Mouse (Mus musculus) erythroblast, adult 5-6 weeks (primary cell): Measurements from ENCODE around the gene Shisa5. TPM values are rescaled to one million over a fixed set of nuclear protein-coding genes. Genes with fewer than 3 reads are reported as not detected.

ENCODE experiments used
- ATAC-seq: replicated peaks from 2 replicates; pipeline ENCODE4 v1.8.0; 2016; ENCODE audit warnings: moderate number of reproducible peaks, mild to moderate bottlenecking, moderate TSS enrichment, inconsistent platforms; ENCODE audit not compliant: poor library complexity, low FRiP score, severe bottlenecking
- total RNA-seq, 2 experiments: library from RNA; stranded (forward) in 1 of 2; stranded (reverse) in 1 of 2; fragments of 150-400 nt in 1 of 2; fragments of 200-764, 138-1000 nt in 1 of 2; gene quantifications; 2 replicates each; pipeline versions ENCODE4 v1.2.3 to v1.2.4; 2015 to 2017; ENCODE audit warnings: low replicate concordance in 2 of 2

The Shisa5 gene
- total RNA-seq, 2 experiments from 2014 or later = 14.6 to 51.4 TPM

- no peak for ATAC-seq
Observed at GRCm38 (mm10) chr9:109051651-109052489, 13.5 kb downstream of the Shisa5 start.

GRCm38 (mm10) chr9:109052490-109053260 is 14.3 kb downstream of the Shisa5 start:
- ATAC-seq = no peak

- ATAC-seq = no peak
Observed at GRCm38 (mm10) chr9:109053366-109053765, 15.0 kb downstream of the Shisa5 start.

GRCm38 (mm10) chr9:109053851-109054250 is 15.5 kb downstream of the Shisa5 start:
- no peak for ATAC-seq

- no peak for ATAC-seq
Observed at GRCm38 (mm10) chr9:109054712-109055111, 16.3 kb downstream of the Shisa5 start.

- no peak for ATAC-seq
Observed at GRCm38 (mm10) chr9:109055271-109056030, 17.1 kb downstream of the Shisa5 start.

- ATAC-seq = no peak
Observed at GRCm38 (mm10) chr9:109056081-109056690, 17.8 kb downstream of the Shisa5 start.

GRCm38 (mm10) chr9:109056916-109057315 is 18.6 kb downstream of the Shisa5 start:
- no peak for ATAC-seq

GRCm38 (mm10) chr9:109057543-109057942 is 19.2 kb downstream of the Shisa5 start:
- ATAC-seq = no peak

GRCm38 (mm10) chr9:109058006-109058765 is 19.8 kb downstream of the Shisa5 start:
- ATAC-seq = no peak

GRCm38 (mm10) chr9:109059136-109059903 is 21.0 kb downstream of the Shisa5 start, which contains the start of gene Trex1:
TSS of gene Trex1 (minus strand) at chr9:109059734.
- peak; percentile 91 for ATAC-seq

- ATAC-seq = no peak
Observed at GRCm38 (mm10) chr9:109060184-109060897, 22.0 kb downstream of the Shisa5 start.

- no peak for ATAC-seq
Observed at GRCm38 (mm10) chr9:109060898-109061295, 22.5 kb downstream of the Shisa5 start.

GRCm38 (mm10) chr9:109068095-109068735 is 29.9 kb downstream of the Shisa5 start:
- no peak for ATAC-seq

GRCm38 (mm10) chr9:109073661-109074573 is 35.6 kb downstream of the Shisa5 start, which contains the start of gene Atrip:
TSS of gene Atrip (minus strand) at chr9:109074124.
- peak; percentile 99 for ATAC-seq

- no peak for ATAC-seq
Observed at GRCm38 (mm10) chr9:109080516-109080915, 42.2 kb downstream of the Shisa5 start.
